Mouse (Mus musculus): Measurements from ENCODE around the gene Gm10644. TPM values are rescaled to one million over a fixed set of nuclear protein-coding genes. Genes with fewer than 3 reads are reported as not detected.

Gene Gm10644
- polyA plus RNA-seq, 1 experiment from 2014 or later: 0.66 TPM

Small RNAs within 50 kb of the gene (microRNA-seq; reads per million reads assigned to microRNA genes)
- gene Gm44330 (ENCODE audit: borderline number of aligned reads): not detected
- gene Gm44450 (ENCODE audit: borderline number of aligned reads): not detected

Other genes starting within 250 kb of the Gm10644 start
- 191 and 195 TPM in 2 replicates for gene Ddx39, start 240.0 kb downstream of the Gm10644 start, polyA plus RNA-seq (2014; fragmentation: Nextera tagmentation; extraction: Ambion mirVana)
- gene Adgre5, start 213.9 kb downstream of the Gm10644 start, polyA plus RNA-seq (2014; fragmentation: Nextera tagmentation; extraction: Ambion mirVana): 19.0 and 22.1 TPM in 2 replicates
- 18.3 and 20.5 TPM in 2 replicates for gene Adgrl1, start 55.1 kb downstream of the Gm10644 start, polyA plus RNA-seq (2014; fragmentation: Nextera tagmentation; extraction: Ambion mirVana)
- gene Asf1b, start 302 bp upstream of the Gm10644 start, polyA plus RNA-seq (2014; fragmentation: Nextera tagmentation; extraction: Ambion mirVana): 82.6 and 83.0 TPM in 2 replicates
- 138 and 141 TPM in 2 replicates for gene Prkaca, start 17.8 kb upstream of the Gm10644 start, polyA plus RNA-seq (2014; fragmentation: Nextera tagmentation; extraction: Ambion mirVana)
- gene Samd1, start 42.5 kb upstream of the Gm10644 start, polyA plus RNA-seq (2014; fragmentation: Nextera tagmentation; extraction: Ambion mirVana): 18.2 and 19.3 TPM in 2 replicates
- 0.29 and 0.85 TPM in 2 replicates for gene 1700067K01Rik, start 46.3 kb upstream of the Gm10644 start, polyA plus RNA-seq (2014; fragmentation: Nextera tagmentation; extraction: Ambion mirVana)
- gene 2210011C24Rik, start 57.0 kb upstream of the Gm10644 start, polyA plus RNA-seq (2014; fragmentation: Nextera tagmentation; extraction: Ambion mirVana): not detected in 2 replicates
- gene Palm3, start 66.3 kb upstream of the Gm10644 start, polyA plus RNA-seq (2014; fragmentation: Nextera tagmentation; extraction: Ambion mirVana): 1.5 and 3.0 TPM in 2 replicates
- 0.31 and 0.38 TPM in 2 replicates for gene Il27ra, start 87.4 kb upstream of the Gm10644 start, polyA plus RNA-seq (2014; fragmentation: Nextera tagmentation; extraction: Ambion mirVana)
- not detected in 2 replicates for gene Rln3, start 89.8 kb upstream of the Gm10644 start, polyA plus RNA-seq (2014; fragmentation: Nextera tagmentation; extraction: Ambion mirVana)
- gene Gm10643, start 109.9 kb upstream of the Gm10644 start, polyA plus RNA-seq (2014; fragmentation: Nextera tagmentation; extraction: Ambion mirVana): 1.2 and 2.0 TPM in 2 replicates
- gene Rfx1, start 111.6 kb upstream of the Gm10644 start, polyA plus RNA-seq (2014; fragmentation: Nextera tagmentation; extraction: Ambion mirVana): 7.5 and 8.2 TPM in 2 replicates
- 9.8 and 11.3 TPM in 2 replicates for gene Dcaf15, start 149.6 kb upstream of the Gm10644 start, polyA plus RNA-seq (2014; fragmentation: Nextera tagmentation; extraction: Ambion mirVana)
- gene Podnl1, start 170.8 kb upstream of the Gm10644 start, polyA plus RNA-seq (2014; fragmentation: Nextera tagmentation; extraction: Ambion mirVana): 0.14 TPM in 1 of 2 replicates, not detected in the other
- gene Cc2d1a, start 192.7 kb upstream of the Gm10644 start, polyA plus RNA-seq (2014; fragmentation: Nextera tagmentation; extraction: Ambion mirVana): 9.5 and 10.0 TPM in 2 replicates
- gene 4930432K21Rik, start 192.8 kb upstream of the Gm10644 start, polyA plus RNA-seq (2014; fragmentation: Nextera tagmentation; extraction: Ambion mirVana): 0.53 and 0.67 TPM in 2 replicates
- 3.9 and 4.7 TPM in 2 replicates for gene Nanos3, start 230.0 kb upstream of the Gm10644 start, polyA plus RNA-seq (2014; fragmentation: Nextera tagmentation; extraction: Ambion mirVana)

All from embryonic facial prominence, embryonic 11.5 days (tissue).